Mouse (Mus musculus): Measurements from ENCODE around the gene Sirt5. TPM values are rescaled to one million over a fixed set of nuclear protein-coding genes. Genes with fewer than 3 reads are reported as not detected.

The Sirt5 gene
- polyA plus RNA-seq, 1 experiment from 2014 or later, result 36.4 TPM

DNA sequence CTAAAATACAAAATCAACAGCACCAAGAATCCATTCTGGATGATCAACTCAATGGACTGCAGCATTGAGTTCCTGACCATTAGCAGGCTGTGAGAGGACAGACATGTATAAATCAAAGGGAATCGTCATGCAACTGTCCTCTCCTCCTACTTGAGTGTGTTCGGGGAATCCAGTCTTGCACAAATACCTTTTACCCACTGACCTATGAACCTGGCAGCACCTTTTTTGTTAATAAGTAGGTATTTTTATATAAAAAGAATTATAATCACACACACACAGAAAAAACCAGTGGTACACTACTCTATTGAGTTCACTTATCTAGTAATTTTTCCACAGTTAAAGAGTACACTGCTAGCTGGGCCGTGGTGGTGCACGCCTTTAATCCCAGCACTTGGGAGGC, 78.4 kb downstream of the Sirt5 start:
- Histone ChIP-seq H3K27ac (ENCODE audit: low read depth, low read length) (no peak overlapping the region), H3K4me2 (ENCODE audit: low read depth, low read length) (no peak overlapping the region), H3K36me3 (ENCODE audit: control insufficient read depth, insufficient read depth, low read length) (no peaks in the 10 kb centered on the region), H3K4me1 (ENCODE audit: control insufficient read depth, insufficient read depth, low read length) (no peaks in the 10 kb centered on the region), H3K9me3 (ENCODE audit: control insufficient read depth, low read length) (no peaks in the 10 kb centered on the region), H3K4me3 (ENCODE audit: low read depth, low read length) (no peak overlapping the region), H3K9ac (replicated peaks; ENCODE audit: low read depth, low read length) (no peak overlapping the region), H3K27me3 (ENCODE audit: control insufficient read depth, insufficient read depth, low read length) (no peaks in the 10 kb centered on the region)
- 93% methylated on average over 4 of the region's 4 CpGs for WGBS
- ATAC-seq (ENCODE audit: low read depth), result no peak

DNA sequence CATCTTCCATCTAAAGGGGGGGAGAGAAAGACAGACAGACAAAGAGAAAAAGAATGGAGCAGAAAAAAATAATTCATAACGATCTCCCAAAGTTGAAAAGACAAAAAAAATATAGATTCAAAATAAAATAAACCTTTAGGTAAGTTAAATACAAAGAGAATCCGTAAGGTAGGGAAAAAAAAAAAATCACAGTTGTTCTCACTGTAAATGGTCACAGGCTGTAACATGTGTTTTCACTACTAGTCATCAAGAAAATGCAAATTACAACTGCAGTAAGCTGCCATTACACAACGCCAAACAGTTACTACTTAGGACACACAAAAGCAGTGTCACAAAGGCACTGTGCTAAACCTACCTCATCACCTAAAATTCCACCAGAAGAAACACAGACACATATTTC, 79.4 kb downstream of the Sirt5 start:
- H3K27me3 ChIP-seq (ENCODE audit: control insufficient read depth, insufficient read depth, low read length), result no peaks in the 10 kb centered on the region
- H3K4me1 ChIP-seq (ENCODE audit: control insufficient read depth, insufficient read depth, low read length), result no peaks in the 10 kb centered on the region
- no peak overlapping the region for H3K9ac ChIP-seq (replicated peaks; ENCODE audit: low read depth, low read length)
- H3K36me3 ChIP-seq (ENCODE audit: control insufficient read depth, insufficient read depth, low read length), result no peaks in the 10 kb centered on the region
- H3K27ac ChIP-seq (ENCODE audit: low read depth, low read length), result no peak overlapping the region
- H3K4me3 ChIP-seq (ENCODE audit: low read depth, low read length), result no peak overlapping the region
- no peaks in the 10 kb centered on the region for H3K9me3 ChIP-seq (ENCODE audit: control insufficient read depth, low read length)
- ATAC-seq (ENCODE audit: low read depth), result no peak
- 89% methylated on average over 3 of the region's 3 CpGs for WGBS
- no peak overlapping the region for H3K4me2 ChIP-seq (ENCODE audit: low read depth, low read length)

Other genes with a start within 250 kb of the Sirt5 start
- 89.5 and 90.5 TPM in 2 replicates for gene Tbc1d7, start 194.0 kb upstream of the Sirt5 start, polyA plus RNA-seq (2014; fragmentation: Nextera tagmentation; extraction: Ambion mirVana)
- 3.8 and 3.9 TPM in 2 replicates for gene Gfod1, start 61.3 kb upstream of the Sirt5 start, polyA plus RNA-seq (2014; fragmentation: Nextera tagmentation; extraction: Ambion mirVana)
- gene Nol7, start 32.9 kb downstream of the Sirt5 start, polyA plus RNA-seq (2014; fragmentation: Nextera tagmentation; extraction: Ambion mirVana), result 159 and 197 TPM in 2 replicates
- 18.1 and 19.2 TPM in 2 replicates for gene Ranbp9, start 115.8 kb downstream of the Sirt5 start, polyA plus RNA-seq (2014; fragmentation: Nextera tagmentation; extraction: Ambion mirVana)
- gene Mcur1, start 194.7 kb downstream of the Sirt5 start, polyA plus RNA-seq (2014; fragmentation: Nextera tagmentation; extraction: Ambion mirVana), result 8.6 and 9.9 TPM in 2 replicates

Data from neural tube, embryonic 14.5 days (tissue).